Mouse (Mus musculus) ES-Bruce4 (cell line): ENCODE data around the gene March9. TPM values are rescaled to one million over a fixed set of nuclear protein-coding genes. Genes with fewer than 3 reads are reported as not detected.

ENCODE experiments used
- H3K27ac ChIP-seq: 2 replicates; pipeline ENCODE4 v1.5.1; 2012; ENCODE audit warnings: low read length, inconsistent platforms; ENCODE audit not compliant: insufficient read depth
- H3K27me3 ChIP-seq: 2 replicates; pipeline ENCODE4 v1.6.1; 2012; ENCODE audit warnings: mild to moderate bottlenecking, low read length, inconsistent platforms; ENCODE audit not compliant: control insufficient read depth, poor library complexity, insufficient read depth, severe bottlenecking
- H3K36me3 ChIP-seq: 2 replicates; pipeline ENCODE4 v1.6.1; 2012; ENCODE audit warnings: inconsistent platforms, mild to moderate bottlenecking, low read length, moderate library complexity; ENCODE audit not compliant: control insufficient read depth, poor library complexity, insufficient read depth, severe bottlenecking
- H3K4me1 ChIP-seq: one replicate; pipeline ENCODE4 v1.8.1; 2011; ENCODE audit warnings: low read length; ENCODE audit not compliant: control insufficient read depth, insufficient read depth
- H3K4me3 ChIP-seq: 2 replicates; pipeline ENCODE4 v1.5.1; 2011; ENCODE audit warnings: low read depth, mild to moderate bottlenecking, low read length
- H3K9ac ChIP-seq: 2 replicates; pipeline ENCODE4 v1.6.1; 2012; ENCODE audit warnings: low read depth, mild to moderate bottlenecking, inconsistent platforms; ENCODE audit not compliant: poor library complexity, severe bottlenecking
- H3K9me3 ChIP-seq: replicated peaks from 2 replicates; pipeline ENCODE4 v1.6.1; 2012; ENCODE audit warnings: mild to moderate bottlenecking, low read length, inconsistent platforms; ENCODE audit not compliant: control insufficient read depth, poor library complexity, insufficient read depth, severe bottlenecking
- CTCF ChIP-seq: IDR thresholded peaks from one replicate; pipeline ENCODE4 v1.8.1; 2011; ENCODE audit warnings: low read depth, low read length
- EP300 ChIP-seq: IDR thresholded peaks from 2 replicates; pipeline ENCODE4 v1.6.1; 2011; ENCODE audit warnings: low read depth, low read length; ENCODE audit not compliant: insufficient read depth
- POLR2A ChIP-seq: IDR thresholded peaks from one replicate; pipeline ENCODE4 v1.8.1; 2011; ENCODE audit warnings: low read length; ENCODE audit not compliant: insufficient read depth
- polyA plus RNA-seq: library from polyadenylated mRNA; stranded (reverse); fragments of >200 nt; gene quantifications from 2 replicates; pipeline ENCODE4 v1.2.4, GENCODE M21; 2011; ENCODE audit warnings: low read depth; ENCODE audit not compliant: missing spikeins, insufficient read depth, insufficient read length

The March9 gene
- polyA plus RNA-seq, 1 experiment, result 8.8 TPM

- Histone ChIP-seq H3K4me1 (no peaks in the 10 kb centered on the region), H3K9me3 (no peaks in the 10 kb centered on the region), H3K4me3 (peak overlapping the region; percentile 24), H3K27ac (no peak overlapping the region), H3K9ac (no peak overlapping the region), H3K36me3 (no peaks in the 10 kb centered on the region), H3K27me3 (peaks cover 2% of the 10 kb centered on the region; the same call in 1 of the 2 replicates)
- TF ChIP-seq EP300 (no peak), CTCF (no peak), POLR2A (no peak)
Measured at GRCm38 (mm10) chr10:127090560-127091411, 30.8 kb upstream of the March9 start.

GRCm38 (mm10) chr10:127085633-127086032 lies 25.6 kb upstream of the March9 start:
- no peak overlapping the region for H3K4me3 ChIP-seq
- no peak for TF ChIP-seq POLR2A
- no peak for TF ChIP-seq CTCF
- no peak for TF ChIP-seq EP300
- no peak overlapping the region for H3K9ac ChIP-seq
- H3K9me3 ChIP-seq, result no peaks in the 10 kb centered on the region
- H3K4me1 ChIP-seq, result no peaks in the 10 kb centered on the region
- H3K36me3 ChIP-seq, result no peaks in the 10 kb centered on the region
- H3K27me3 ChIP-seq, result no peaks in the 10 kb centered on the region; the same call in 1 of the 2 replicates
- H3K27ac ChIP-seq, result no peak overlapping the region

GRCm38 (mm10) chr10:127085052-127085451 lies 25.1 kb upstream of the March9 start:
- Histone ChIP-seq H3K27ac (no peak overlapping the region), H3K9ac (no peak overlapping the region), H3K4me1 (no peaks in the 10 kb centered on the region), H3K4me3 (no peak overlapping the region), H3K27me3 (peaks cover 3% of the 10 kb centered on the region), H3K36me3 (no peaks in the 10 kb centered on the region), H3K9me3 (no peaks in the 10 kb centered on the region)
- no peak for TF ChIP-seq CTCF
- no peak for TF ChIP-seq EP300
- no peak for TF ChIP-seq POLR2A

GRCm38 (mm10) chr10:127083915-127084306 lies 23.9 kb upstream of the March9 start:
- H3K4me1 ChIP-seq, result no peaks in the 10 kb centered on the region
- H3K9me3 ChIP-seq, result no peaks in the 10 kb centered on the region
- no peak overlapping the region for H3K4me3 ChIP-seq
- no peak overlapping the region for H3K9ac ChIP-seq
- H3K27me3 ChIP-seq, result peaks cover 13% of the 10 kb centered on the region
- H3K36me3 ChIP-seq, result no peaks in the 10 kb centered on the region
- H3K27ac ChIP-seq, result no peak overlapping the region
- TF ChIP-seq POLR2A (no peak), CTCF (no peak), EP300 (no peak)

- Histone ChIP-seq H3K9me3 (no peaks in the 10 kb centered on the region), H3K27ac (no peak overlapping the region), H3K36me3 (no peaks in the 10 kb centered on the region), H3K9ac (no peak overlapping the region), H3K4me1 (no peaks in the 10 kb centered on the region), H3K27me3 (peaks cover 15% of the 10 kb centered on the region), H3K4me3 (no peak overlapping the region)
- no peak for TF ChIP-seq EP300
- no peak for TF ChIP-seq CTCF
- no peak for TF ChIP-seq POLR2A
Measured at GRCm38 (mm10) chr10:127083292-127083914, 23.4 kb upstream of the March9 start.
